Mouse (Mus musculus) limb, embryonic 11.5 days (tissue): ENCODE results near the gene Pnpla1. TPM values are rescaled to one million over a fixed set of nuclear protein-coding genes. Genes with fewer than 3 reads are reported as not detected.
"Not testable (repeated sequence)": the region's sequence is repeated elsewhere in the genome, so short reads cannot be mapped to it uniquely, and the experiment has no call there.

ENCODE experiments used
- ATAC-seq: fragments of 200-750 bp; cut with Nextera tagmentation; 2 replicates; pipeline ENCODE4 v1.8.0; 2017; ENCODE audit warnings: low read depth; ENCODE audit not compliant: insufficient number of reproducible peaks, low FRiP score, low TSS enrichment
- DNase-seq: peaks from one replicate; pipeline ENCODE4 v3.0.0-alpha.2; 2015; ENCODE audit warnings: low spot score
- H3K27ac ChIP-seq: fragments of 300-500 bp; sonication (generic); replicated peaks from 2 replicates; pipeline ENCODE4 v1.5.1; 2014; ENCODE audit warnings: low read depth, mild to moderate bottlenecking, low read length
- H3K27me3 ChIP-seq: fragments of 300-500 bp; sonication (generic); 2 replicates; pipeline ENCODE4 v1.6.1; 2014; ENCODE audit warnings: mild to moderate bottlenecking, low read length, mixed read lengths; ENCODE audit not compliant: control insufficient read depth, insufficient read depth
- H3K36me3 ChIP-seq: fragments of 300-500 bp; sonication (generic); 2 replicates; pipeline ENCODE4 v1.6.1; 2014; ENCODE audit warnings: mild to moderate bottlenecking, low read length, moderate library complexity, mixed read lengths; ENCODE audit not compliant: control insufficient read depth, insufficient read depth
- H3K4me1 ChIP-seq: fragments of 300-500 bp; sonication (generic); 2 replicates; pipeline ENCODE4 v1.6.1; 2014; ENCODE audit warnings: low read length, mixed read lengths; ENCODE audit not compliant: control insufficient read depth, insufficient read depth
- H3K4me2 ChIP-seq: fragments of 300-500 bp; sonication (generic); 2 replicates; pipeline ENCODE4 v1.6.1; 2014; ENCODE audit warnings: low read depth, mild to moderate bottlenecking, moderate library complexity; ENCODE audit not compliant: severe bottlenecking
- H3K4me3 ChIP-seq: fragments of 300-500 bp; sonication (generic); 2 replicates; pipeline ENCODE4 v1.5.1; 2014; ENCODE audit warnings: low read depth, low read length
- H3K9ac ChIP-seq: fragments of 300-500 bp; sonication (generic); 2 replicates; pipeline ENCODE4 v1.6.1; 2014; ENCODE audit warnings: mild to moderate bottlenecking, low read length
- H3K9me3 ChIP-seq: fragments of 300-500 bp; sonication (generic); 2 replicates; pipeline ENCODE4 v1.6.1; 2016; ENCODE audit warnings: low read length; ENCODE audit not compliant: control insufficient read depth
- WGBS: fragments of 180-500 bp; shearing (Covaris S2); extraction: QIAGEN DNeasy Blood & Tissue Kit; methylation state at CpG from one replicate; pipeline ENCODE4 v1.1.7; 2014; 5-methylcytosine and 5-hydroxymethylcytosine counted together
- polyA plus RNA-seq: library from polyadenylated mRNA; unstranded; fragments of >200 nt; fragmentation: Nextera tagmentation; extraction: Ambion mirVana; gene quantifications from 2 replicates; pipeline ENCODE4 v1.2.1, GENCODE M21; 2014

Pnpla1 gene
- polyA plus RNA-seq, 1 experiment from 2014 or later = not detected

GRCm38 (mm10) chr17:28832040-28832439, 26.2 kb upstream of the Pnpla1 start:
- H3K27ac ChIP-seq = no peak overlapping the region
- H3K4me3 ChIP-seq = no peak overlapping the region
- H3K27me3 ChIP-seq = no peaks in the 10 kb centered on the region
- H3K9ac ChIP-seq = no peak overlapping the region
- H3K9me3 ChIP-seq = no peaks in the 10 kb centered on the region
- ATAC-seq (no peak), DNase-seq (no peak)
- H3K36me3 ChIP-seq = peaks cover 17% of the 10 kb centered on the region
- H3K4me2 ChIP-seq = no peak overlapping the region
- WGBS = 88% methylated on average over 9 of the region's 9 CpGs
- no peaks in the 10 kb centered on the region for H3K4me1 ChIP-seq

GRCm38 (mm10) chr17:28832875-28833274, 25.3 kb upstream of the Pnpla1 start:
- 88% methylated on average over 3 of the region's 3 CpGs for WGBS
- H3K27ac ChIP-seq = no peak overlapping the region
- H3K27me3 ChIP-seq = no peaks in the 10 kb centered on the region
- ATAC-seq = no peak
- H3K4me3 ChIP-seq = no peak overlapping the region
- peaks cover 21% of the 10 kb centered on the region for H3K36me3 ChIP-seq
- no peak for DNase-seq
- no peaks in the 10 kb centered on the region for H3K4me1 ChIP-seq
- H3K4me2 ChIP-seq = no peak overlapping the region
- H3K9me3 ChIP-seq = no peaks in the 10 kb centered on the region
- H3K9ac ChIP-seq = no peak overlapping the region

DNA sequence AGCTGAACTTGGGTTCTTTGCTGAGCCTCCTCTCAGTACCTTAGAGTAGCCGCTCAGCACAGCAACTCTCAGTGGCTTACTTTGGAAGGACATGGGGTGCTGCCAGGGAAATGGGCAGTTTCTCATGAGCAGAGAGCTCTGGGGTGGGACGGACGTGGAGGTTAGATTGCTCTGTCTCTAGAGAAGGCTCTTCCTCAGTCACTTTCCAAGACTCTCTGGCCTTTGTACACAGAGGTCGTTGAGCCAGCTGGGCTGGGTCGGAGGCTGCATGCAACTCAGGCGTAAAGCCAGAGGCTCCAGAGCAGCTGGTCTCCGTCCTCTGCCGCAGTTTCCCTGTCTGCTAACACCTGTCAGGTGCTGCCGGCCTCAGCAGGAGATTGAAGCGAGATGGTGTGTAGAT, 23.5 kb upstream of the Pnpla1 start:
- H3K9ac ChIP-seq = no peak overlapping the region
- no peak overlapping the region for H3K4me3 ChIP-seq
- no peak overlapping the region for H3K4me2 ChIP-seq
- WGBS = 83% methylated on average over 10 of the region's 10 CpGs
- H3K9me3 ChIP-seq = no peaks in the 10 kb centered on the region
- no peak for ATAC-seq
- H3K36me3 ChIP-seq = peaks cover 24% of the 10 kb centered on the region
- H3K27ac ChIP-seq = no peak overlapping the region
- DNase-seq = no peak
- no peaks in the 10 kb centered on the region for H3K27me3 ChIP-seq
- no peaks in the 10 kb centered on the region for H3K4me1 ChIP-seq

- H3K36me3 ChIP-seq = peaks cover 19% of the 10 kb centered on the region
- H3K9me3 ChIP-seq = no peaks in the 10 kb centered on the region
Observed at GRCm38 (mm10) chr17:28837840-28838239, 20.4 kb upstream of the Pnpla1 start.

DNA sequence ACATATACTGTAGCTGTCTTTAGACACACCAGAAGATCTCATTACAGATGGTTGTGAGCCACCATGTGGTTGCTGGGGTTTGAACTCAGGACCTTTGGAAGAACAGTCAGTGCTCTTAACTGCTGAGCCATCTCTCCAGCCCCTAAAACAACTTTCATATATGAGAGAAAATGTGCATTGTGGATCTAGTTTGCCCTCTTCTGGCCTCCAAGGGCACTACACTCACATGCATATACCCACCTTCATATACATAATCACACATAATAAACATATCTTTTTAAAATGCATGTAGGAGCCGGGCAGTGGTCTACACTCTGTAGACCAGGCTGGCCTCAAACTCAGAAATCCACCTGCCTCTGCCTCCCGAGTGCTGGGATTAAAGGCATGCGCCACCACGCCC, 16.3 kb upstream of the Pnpla1 start:
- not testable (repeated sequence) for H3K36me3 ChIP-seq, H3K4me3 ChIP-seq, H3K4me1 ChIP-seq, H3K27me3 ChIP-seq, H3K9ac ChIP-seq, H3K9me3 ChIP-seq, H3K4me2 ChIP-seq, DNase-seq, ATAC-seq, H3K27ac ChIP-seq
- 98% methylated on average over 4 of the region's 4 CpGs for WGBS

More at GRCm38 (mm10) chr17:28837840-28838239, 20.4 kb upstream of the Pnpla1 start:
- 91% methylated on average over 7 of the region's 7 CpGs for WGBS
- ATAC-seq (no peak), DNase-seq (no peak)
- H3K9ac ChIP-seq = no peak overlapping the region
- H3K27ac ChIP-seq = no peak overlapping the region
- no peaks in the 10 kb centered on the region for H3K4me1 ChIP-seq
- no peaks in the 10 kb centered on the region for H3K27me3 ChIP-seq
- H3K4me2 ChIP-seq = no peak overlapping the region
- H3K4me3 ChIP-seq = no peak overlapping the region

GRCm38 (mm10) chr17:28843665-28844064, 14.5 kb upstream of the Pnpla1 start:
- no peaks in the 10 kb centered on the region for H3K27me3 ChIP-seq
- no peak for ATAC-seq
- H3K4me2 ChIP-seq = no peak overlapping the region
- H3K9ac ChIP-seq = no peak overlapping the region
- no peaks in the 10 kb centered on the region for H3K4me1 ChIP-seq
- 75% methylated on average over 5 of the region's 5 CpGs for WGBS
- no peak for DNase-seq
- H3K36me3 ChIP-seq = no peaks in the 10 kb centered on the region; the same call in 1 of the 2 replicates
- no peaks in the 10 kb centered on the region for H3K9me3 ChIP-seq
- no peak overlapping the region for H3K27ac ChIP-seq
- H3K4me3 ChIP-seq = no peak overlapping the region

GRCm38 (mm10) chr17:28846974-28847617, 11.1 kb upstream of the Pnpla1 start:
- H3K36me3 ChIP-seq = no peaks in the 10 kb centered on the region
- no peak overlapping the region for H3K4me2 ChIP-seq
- no peak overlapping the region for H3K27ac ChIP-seq
- no peak for DNase-seq
- no peak overlapping the region for H3K9ac ChIP-seq
- H3K4me1 ChIP-seq = no peaks in the 10 kb centered on the region
- no peak overlapping the region for H3K4me3 ChIP-seq
- no peaks in the 10 kb centered on the region for H3K9me3 ChIP-seq
- 62% methylated on average over 11 of the region's 11 CpGs for WGBS
- ATAC-seq = no peak
- H3K27me3 ChIP-seq = no peaks in the 10 kb centered on the region

DNA sequence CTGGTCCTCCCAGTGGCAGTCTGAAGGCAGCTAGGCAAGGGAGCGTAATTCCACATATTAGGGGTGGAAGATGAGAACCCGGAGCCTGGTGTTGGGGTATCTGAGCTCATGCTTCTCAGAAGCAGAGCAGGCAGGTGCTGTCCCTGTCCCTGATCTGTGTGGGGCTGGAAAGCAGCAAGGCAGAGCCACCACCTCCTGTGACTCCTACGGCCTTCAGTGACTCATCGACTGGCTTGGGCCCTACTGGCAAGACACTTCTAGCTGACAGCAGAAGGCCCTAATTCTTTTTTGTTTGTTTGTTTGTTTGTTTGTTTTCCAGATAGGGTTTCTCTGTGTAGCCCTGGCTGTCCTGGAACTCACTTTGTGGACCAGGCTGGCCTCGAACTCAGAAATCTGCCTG, 7.7 kb upstream of the Pnpla1 start:
- no peaks in the 10 kb centered on the region for H3K9me3 ChIP-seq
- H3K27ac ChIP-seq = no peak overlapping the region
- H3K4me3 ChIP-seq = no peak overlapping the region
- H3K27me3 ChIP-seq = no peaks in the 10 kb centered on the region
- 99% methylated on average over 5 of the region's 5 CpGs for WGBS
- ATAC-seq (no peak), DNase-seq (no peak)
- no peak overlapping the region for H3K9ac ChIP-seq
- H3K36me3 ChIP-seq = no peaks in the 10 kb centered on the region
- no peaks in the 10 kb centered on the region for H3K4me1 ChIP-seq
- H3K4me2 ChIP-seq = no peak overlapping the region

DNA sequence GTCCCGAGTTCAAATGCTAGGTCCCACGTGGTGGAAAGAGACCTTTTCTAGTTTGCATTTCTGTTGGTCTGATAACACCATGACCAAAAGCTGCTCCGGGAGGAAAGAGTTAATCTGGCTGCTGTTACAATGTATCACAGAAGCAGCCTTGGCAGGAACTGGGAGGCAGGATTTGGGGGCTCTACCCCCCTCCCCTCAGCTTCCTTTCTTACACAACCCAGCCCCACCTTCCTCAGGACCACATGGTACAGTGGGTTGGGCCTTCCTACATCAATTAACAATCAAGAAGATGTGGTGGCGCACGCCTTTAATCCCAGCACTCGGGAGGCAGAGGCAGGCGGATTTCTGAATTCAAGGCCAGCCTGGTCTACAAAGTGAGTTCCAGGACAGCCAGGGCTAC, 3.8 kb upstream of the Pnpla1 start:
- no peak for ATAC-seq
- Histone ChIP-seq H3K27ac (no peak overlapping the region), H3K9ac (no peak overlapping the region), H3K4me2 (no peak overlapping the region), H3K9me3 (no peaks in the 10 kb centered on the region), H3K36me3 (no peaks in the 10 kb centered on the region), H3K27me3 (no peaks in the 10 kb centered on the region), H3K4me1 (no peaks in the 10 kb centered on the region), H3K4me3 (no peak overlapping the region)
- 82% methylated on average over 7 of the region's 7 CpGs for WGBS
- no peak for DNase-seq
